Mouse (Mus musculus) hindbrain, embryonic 15.5 days (tissue): ENCODE measurements around the gene Samd7. TPM values are rescaled to one million over a fixed set of nuclear protein-coding genes. Genes with fewer than 3 reads are reported as not detected.
A peak's percentile ranks its signal among the peaks of the same experiment; 100 is the strongest.

Experiments
- ATAC-seq: fragments of 200-750 bp; cut with Nextera tagmentation; 2 replicates; pipeline ENCODE4 v1.8.0; 2017; ENCODE audit warnings: low read depth, moderate number of reproducible peaks, moderate TSS enrichment; ENCODE audit not compliant: low FRiP score
- H3K27ac ChIP-seq: fragments of 300-500 bp; sonication (generic); replicated peaks from 2 replicates; pipeline ENCODE4 v1.5.1; 2015; ENCODE audit warnings: mild to moderate bottlenecking, inconsistent platforms
- H3K27me3 ChIP-seq: fragments of 300-500 bp; sonication (generic); 2 replicates; pipeline ENCODE4 v1.6.1; 2015; ENCODE audit warnings: control low read depth, inconsistent platforms
- H3K36me3 ChIP-seq: fragments of 300-500 bp; sonication (generic); 2 replicates; pipeline ENCODE4 v1.6.1; 2015; ENCODE audit warnings: control low read depth, inconsistent platforms
- H3K4me1 ChIP-seq: fragments of 300-500 bp; sonication (generic); replicated peaks from 2 replicates; pipeline ENCODE4 v1.6.1; 2015; ENCODE audit warnings: control low read depth, inconsistent platforms
- H3K4me2 ChIP-seq: fragments of 300-500 bp; sonication (generic); 2 replicates; pipeline ENCODE4 v1.6.1; 2015; ENCODE audit warnings: moderate library complexity, mild to moderate bottlenecking, inconsistent platforms
- H3K4me3 ChIP-seq: fragments of 300-500 bp; sonication (generic); 2 replicates; pipeline ENCODE4 v1.5.1; 2015; ENCODE audit warnings: mild to moderate bottlenecking, inconsistent platforms
- H3K9ac ChIP-seq: fragments of 300-500 bp; sonication (generic); 2 replicates; pipeline ENCODE4 v1.6.1; 2015; ENCODE audit warnings: inconsistent platforms
- H3K9me3 ChIP-seq: fragments of 300-500 bp; sonication (generic); 2 replicates; pipeline ENCODE4 v1.6.1; 2016; ENCODE audit warnings: control low read depth, inconsistent platforms
- WGBS: fragments of 180-500 bp; shearing (Covaris S2); methylation state at CpG from one replicate; pipeline ENCODE4 v1.1.7; 2015; 5-methylcytosine and 5-hydroxymethylcytosine counted together
- polyA plus RNA-seq: library from polyadenylated mRNA; unstranded; fragments of >200 nt; fragmentation: Nextera tagmentation; extraction: Ambion mirVana; gene quantifications from 2 replicates; pipeline ENCODE4 v1.2.1, GENCODE M21; 2015

Samd7 gene
- polyA plus RNA-seq, 1 experiment from 2014 or later, result 0.06 TPM

- H3K4me1 ChIP-seq, result no peaks in the 10 kb centered on the region
Observed at GRCm38 (mm10) chr3:30766177-30766576, 20.1 kb downstream of the Samd7 start.

GRCm38 (mm10) chr3:30767271-30767670 lies 21.2 kb downstream of the Samd7 start:
- Histone ChIP-seq H3K9ac (no peak overlapping the region), H3K27me3 (no peaks in the 10 kb centered on the region), H3K9me3 (no peaks in the 10 kb centered on the region), H3K36me3 (no peaks in the 10 kb centered on the region), H3K27ac (no peak overlapping the region), H3K4me2 (no peak overlapping the region), H3K4me1 (no peaks in the 10 kb centered on the region), H3K4me3 (no peak overlapping the region)
- WGBS, result 91% methylated on average over 6 of the region's 6 CpGs
- ATAC-seq, result no peak

More at GRCm38 (mm10) chr3:30766177-30766576, 20.1 kb downstream of the Samd7 start:
- no peak overlapping the region for H3K9ac ChIP-seq
- H3K4me3 ChIP-seq, result no peak overlapping the region
- no peak overlapping the region for H3K4me2 ChIP-seq
- ATAC-seq, result no peak
- WGBS, result 82% methylated on average over 7 of the region's 7 CpGs
- no peak overlapping the region for H3K27ac ChIP-seq
- H3K36me3 ChIP-seq, result no peaks in the 10 kb centered on the region
- H3K9me3 ChIP-seq, result no peaks in the 10 kb centered on the region
- H3K27me3 ChIP-seq, result no peaks in the 10 kb centered on the region

GRCm38 (mm10) chr3:30769755-30770515 lies 23.8 kb downstream of the Samd7 start:
- Histone ChIP-seq H3K9me3 (no peaks in the 10 kb centered on the region), H3K4me3 (no peak overlapping the region), H3K36me3 (no peaks in the 10 kb centered on the region), H3K4me2 (no peak overlapping the region), H3K4me1 (no peaks in the 10 kb centered on the region), H3K9ac (no peak overlapping the region), H3K27ac (no peak overlapping the region), H3K27me3 (no peaks in the 10 kb centered on the region)
- ATAC-seq, result no peak
- 71% methylated on average over 10 of the region's 10 CpGs for WGBS

GRCm38 (mm10) chr3:30771560-30771959 lies 25.5 kb downstream of the Samd7 start:
- Histone ChIP-seq H3K4me2 (no peak overlapping the region), H3K9ac (no peak overlapping the region), H3K9me3 (no peaks in the 10 kb centered on the region), H3K27ac (no peak overlapping the region), H3K4me1 (no peaks in the 10 kb centered on the region), H3K27me3 (no peaks in the 10 kb centered on the region), H3K4me3 (no peak overlapping the region), H3K36me3 (no peaks in the 10 kb centered on the region)
- WGBS, result 95% methylated on average over 1 of the region's 1 CpGs
- ATAC-seq, result no peak

GRCm38 (mm10) chr3:30772631-30773030 lies 26.5 kb downstream of the Samd7 start:
- no peak overlapping the region for H3K4me2 ChIP-seq
- no peak overlapping the region for H3K4me3 ChIP-seq
- no peaks in the 10 kb centered on the region for H3K4me1 ChIP-seq
- no peak for ATAC-seq
- no peaks in the 10 kb centered on the region for H3K36me3 ChIP-seq
- no peaks in the 10 kb centered on the region for H3K27me3 ChIP-seq
- WGBS, result 86% methylated on average over 4 of the region's 4 CpGs
- no peak overlapping the region for H3K27ac ChIP-seq
- no peaks in the 10 kb centered on the region for H3K9me3 ChIP-seq
- no peak overlapping the region for H3K9ac ChIP-seq

GRCm38 (mm10) chr3:30774677-30775076 lies 28.6 kb downstream of the Samd7 start:
- no peaks in the 10 kb centered on the region for H3K27me3 ChIP-seq
- no peak for ATAC-seq
- WGBS, result 94% methylated on average over 5 of the region's 5 CpGs
- no peaks in the 10 kb centered on the region for H3K36me3 ChIP-seq
- no peaks in the 10 kb centered on the region for H3K4me1 ChIP-seq
- H3K9ac ChIP-seq, result no peak overlapping the region
- H3K9me3 ChIP-seq, result no peaks in the 10 kb centered on the region
- H3K4me3 ChIP-seq, result no peak overlapping the region
- H3K4me2 ChIP-seq, result no peak overlapping the region
- H3K27ac ChIP-seq, result no peak overlapping the region

GRCm38 (mm10) chr3:30777984-30778383 lies 31.9 kb downstream of the Samd7 start:
- WGBS, result 87% methylated on average over 5 of the region's 5 CpGs
- Histone ChIP-seq H3K9ac (no peak overlapping the region), H3K9me3 (no peaks in the 10 kb centered on the region), H3K27me3 (no peaks in the 10 kb centered on the region), H3K4me2 (no peak overlapping the region), H3K4me1 (no peaks in the 10 kb centered on the region), H3K4me3 (no peak overlapping the region), H3K36me3 (no peaks in the 10 kb centered on the region), H3K27ac (no peak overlapping the region)
- no peak for ATAC-seq

- 0 out of 2 replicates have a peak, but pooled peaks cover 4% of the 10 kb centered on the region for H3K4me1 ChIP-seq
- H3K4me2 ChIP-seq, result no peak overlapping the region
- WGBS, result 15% methylated on average over 5 of the region's 5 CpGs
- no peaks in the 10 kb centered on the region for H3K36me3 ChIP-seq
- no peaks in the 10 kb centered on the region for H3K9me3 ChIP-seq
- H3K27ac ChIP-seq, result no peak overlapping the region
- no peak overlapping the region for H3K4me3 ChIP-seq
- 0 out of 2 replicates have a peak, but pooled peaks cover 2% of the 10 kb centered on the region for H3K27me3 ChIP-seq
- no peak for ATAC-seq
- no peak overlapping the region for H3K9ac ChIP-seq
Observed at GRCm38 (mm10) chr3:30788531-30788930, 42.4 kb downstream of the Samd7 start.

- Histone ChIP-seq H3K9ac (peak within 1 kb of the TSS; percentile 100), H3K4me2 (peak within 1 kb of the TSS; percentile 61), H3K27me3 (0 out of 2 replicates have a peak, but pooled peaks cover 2% of the 10 kb centered on the region), H3K36me3 (no peaks in the 10 kb centered on the region), H3K27ac (peak within 1 kb of the TSS; percentile 97), H3K4me3 (peak within 1 kb of the TSS; percentile 100), H3K4me1 (peaks cover 21% of the 10 kb centered on the region), H3K9me3 (no peaks in the 10 kb centered on the region)
- WGBS, result under 1% methylated on average over 51 of the region's 62 CpGs
- ATAC-seq, result peak; percentile 98
Observed at GRCm38 (mm10) chr3:30792737-30793402, 46.8 kb downstream of the Samd7 start, which contains the start of gene Sec62. Gene Sec62 (plus strand): TSS chr3:30792875.

GRCm38 (mm10) chr3:30793403-30794221 lies 47.5 kb downstream of the Samd7 start:
- H3K27ac ChIP-seq, result peak overlapping the region; percentile 97
- no peaks in the 10 kb centered on the region for H3K36me3 ChIP-seq
- peak overlapping the region; percentile 61 for H3K4me2 ChIP-seq
- H3K9ac ChIP-seq, result peak overlapping the region; percentile 100
- peak overlapping the region; percentile 100 for H3K4me3 ChIP-seq
- H3K9me3 ChIP-seq, result no peaks in the 10 kb centered on the region
- ATAC-seq, result peak; percentile 91
- 0 out of 2 replicates have a peak, but pooled peaks cover 2% of the 10 kb centered on the region for H3K27me3 ChIP-seq
- H3K4me1 ChIP-seq, result peaks cover 21% of the 10 kb centered on the region
- WGBS, result under 1% methylated on average over 67 of the region's 75 CpGs

GRCm38 (mm10) chr3:30802171-30802570 lies 56.1 kb downstream of the Samd7 start:
- Histone ChIP-seq H3K27me3 (no peaks in the 10 kb centered on the region), H3K27ac (no peak overlapping the region), H3K9ac (no peak overlapping the region), H3K4me1 (no peaks in the 10 kb centered on the region), H3K9me3 (no peaks in the 10 kb centered on the region), H3K4me3 (no peak overlapping the region), H3K36me3 (peaks cover 37% of the 10 kb centered on the region), H3K4me2 (no peak overlapping the region)
- WGBS, result 96% methylated on average over 3 of the region's 3 CpGs
- ATAC-seq, result no peak

GRCm38 (mm10) chr3:30812881-30813280 lies 66.8 kb downstream of the Samd7 start:
- H3K4me1 ChIP-seq, result no peaks in the 10 kb centered on the region
- no peak overlapping the region for H3K9ac ChIP-seq
- no peak overlapping the region for H3K4me3 ChIP-seq
- H3K4me2 ChIP-seq, result no peak overlapping the region
- no peaks in the 10 kb centered on the region for H3K27me3 ChIP-seq
- peaks cover 55% of the 10 kb centered on the region for H3K36me3 ChIP-seq
- H3K9me3 ChIP-seq, result no peaks in the 10 kb centered on the region
- 84% methylated on average over 3 of the region's 3 CpGs for WGBS
- ATAC-seq, result no peak
- no peak overlapping the region for H3K27ac ChIP-seq
